Mouse (Mus musculus) heart, embryonic 12.5 days (tissue): ENCODE measurements around the gene Brd4. TPM values are rescaled to one million over a fixed set of nuclear protein-coding genes. Genes with fewer than 3 reads are reported as not detected.

Experiments
- ATAC-seq: fragments of 200-750 bp; cut with Nextera tagmentation; 2 replicates; pipeline ENCODE4 v1.8.0; 2017; ENCODE audit warnings: moderate TSS enrichment, moderate library complexity; ENCODE audit not compliant: insufficient number of reproducible peaks, low FRiP score
- H3K27ac ChIP-seq: fragments of 300-500 bp; sonication (generic); 2 replicates; pipeline ENCODE4 v1.5.1; 2016; ENCODE audit warnings: mild to moderate bottlenecking, moderate library complexity; ENCODE audit not compliant: poor library complexity, severe bottlenecking
- H3K27me3 ChIP-seq: fragments of 300-500 bp; sonication (generic); replicated peaks from 2 replicates; pipeline ENCODE4 v1.6.1; 2016; ENCODE audit warnings: mild to moderate bottlenecking, moderate library complexity
- H3K36me3 ChIP-seq: fragments of 300-500 bp; sonication (generic); 2 replicates; pipeline ENCODE4 v1.6.1; 2016; ENCODE audit warnings: mild to moderate bottlenecking, moderate library complexity
- H3K4me1 ChIP-seq: fragments of 300-500 bp; sonication (generic); replicated peaks from 2 replicates; pipeline ENCODE4 v1.6.1; 2016; ENCODE audit warnings: mild to moderate bottlenecking
- H3K4me2 ChIP-seq: fragments of 300-500 bp; sonication (generic); 2 replicates; pipeline ENCODE4 v1.6.1; 2016; ENCODE audit warnings: mild to moderate bottlenecking, moderate library complexity
- H3K4me3 ChIP-seq: fragments of 300-500 bp; sonication (generic); 2 replicates; pipeline ENCODE4 v1.5.1; 2016; ENCODE audit warnings: mild to moderate bottlenecking
- H3K9ac ChIP-seq: fragments of 300-500 bp; sonication (generic); 2 replicates; pipeline ENCODE4 v1.6.1; 2016; ENCODE audit warnings: mild to moderate bottlenecking, moderate library complexity
- H3K9me3 ChIP-seq: fragments of 300-500 bp; sonication (generic); replicated peaks from 2 replicates; pipeline ENCODE4 v1.6.1; 2016; ENCODE audit warnings: mild to moderate bottlenecking, moderate library complexity
- WGBS: fragments of 180-500 bp; shearing (Covaris S2); methylation state at CpG from one replicate; pipeline ENCODE4 v1.1.7; 2016; 5-methylcytosine and 5-hydroxymethylcytosine counted together
- polyA plus RNA-seq: library from polyadenylated mRNA; unstranded; fragments of >200 nt; fragmentation: Nextera tagmentation; extraction: Ambion mirVana; gene quantifications from 2 replicates; pipeline ENCODE4 v1.2.1, GENCODE M21; 2016

Brd4 gene
- polyA plus RNA-seq, 1 experiment from 2014 or later, result 72.6 TPM

GRCm38 (mm10) chr17:32195725-32196124 lies 88.8 kb downstream of the Brd4 start:
- H3K36me3 ChIP-seq, result peaks cover 59% of the 10 kb centered on the region
- 78% methylated on average over 5 of the region's 5 CpGs for WGBS

GRCm38 (mm10) chr17:32193010-32193409 lies 91.5 kb downstream of the Brd4 start:
- Histone ChIP-seq H3K27me3 (peaks cover 26% of the 10 kb centered on the region), H3K4me1 (peaks cover 15% of the 10 kb centered on the region), H3K4me2 (no peak overlapping the region), H3K9ac (no peak overlapping the region), H3K9me3 (no peaks in the 10 kb centered on the region), H3K27ac (no peak overlapping the region), H3K36me3 (peaks cover 32% of the 10 kb centered on the region), H3K4me3 (no peak overlapping the region)
- no peak for ATAC-seq
- WGBS, result 77% methylated on average over 5 of the region's 5 CpGs

More at GRCm38 (mm10) chr17:32195725-32196124, 88.8 kb downstream of the Brd4 start:
- Histone ChIP-seq H3K4me3 (no peak overlapping the region), H3K27me3 (no peaks in the 10 kb centered on the region), H3K4me2 (no peak overlapping the region), H3K4me1 (no peaks in the 10 kb centered on the region), H3K9me3 (no peaks in the 10 kb centered on the region), H3K9ac (no peak overlapping the region), H3K27ac (no peak overlapping the region)
- ATAC-seq, result no peak

- Histone ChIP-seq H3K36me3 (peaks cover 4% of the 10 kb centered on the region; the same call in 1 of the 2 replicates), H3K27me3 (peaks cover 29% of the 10 kb centered on the region), H3K4me2 (peak overlapping the region; percentile 83), H3K4me3 (peak overlapping the region; percentile 40), H3K4me1 (peaks cover 15% of the 10 kb centered on the region), H3K9me3 (no peaks in the 10 kb centered on the region), H3K27ac (no peak overlapping the region), H3K9ac (no peak overlapping the region; the same call in 1 of the 2 replicates)
- ATAC-seq, result no peak
- WGBS, result 15% methylated on average over 5 of the region's 5 CpGs
Observed at GRCm38 (mm10) chr17:32189850-32190249, 94.7 kb downstream of the Brd4 start.

GRCm38 (mm10) chr17:32188863-32189636 lies 95.5 kb downstream of the Brd4 start, which contains the start of gene Ephx3:
Gene Ephx3 (minus strand): TSS chr17:32189549.
- Histone ChIP-seq H3K27me3 (peaks cover 29% of the 10 kb centered on the region), H3K36me3 (peaks cover 4% of the 10 kb centered on the region; the same call in 1 of the 2 replicates), H3K4me2 (peak within 1 kb of the TSS; percentile 83), H3K27ac (no peak within 1 kb of the TSS), H3K4me1 (peaks cover 15% of the 10 kb centered on the region), H3K9ac (peak within 1 kb of the TSS; percentile 39; the same call in 1 of the 2 replicates), H3K4me3 (peak within 1 kb of the TSS; percentile 40), H3K9me3 (no peaks in the 10 kb centered on the region)
- 4% methylated on average over 42 of the region's 42 CpGs for WGBS
- 0 out of 2 replicates have a peak, but pooled peaks have one; percentile 57 for ATAC-seq

GRCm38 (mm10) chr17:32183017-32183416 lies 101.5 kb downstream of the Brd4 start:
- no peak for ATAC-seq
- 29% methylated on average over 8 of the region's 8 CpGs for WGBS
- H3K27me3 ChIP-seq, result peaks cover 2% of the 10 kb centered on the region

GRCm38 (mm10) chr17:32179621-32180491 lies 104.7 kb downstream of the Brd4 start:
- no peak overlapping the region for H3K9ac ChIP-seq
- no peaks in the 10 kb centered on the region for H3K9me3 ChIP-seq
- WGBS, result 29% methylated on average over 11 of the region's 11 CpGs
- H3K27me3 ChIP-seq, result no peaks in the 10 kb centered on the region
- peak; percentile 33; the same call in 1 of the 2 replicates for ATAC-seq
- H3K27ac ChIP-seq, result no peak overlapping the region
- no peaks in the 10 kb centered on the region for H3K36me3 ChIP-seq
- H3K4me3 ChIP-seq, result no peak overlapping the region
- peaks cover 27% of the 10 kb centered on the region for H3K4me1 ChIP-seq
- no peak overlapping the region for H3K4me2 ChIP-seq

More at GRCm38 (mm10) chr17:32183017-32183416, 101.5 kb downstream of the Brd4 start:
- no peak overlapping the region for H3K4me2 ChIP-seq
- H3K9me3 ChIP-seq, result no peaks in the 10 kb centered on the region
- no peak overlapping the region for H3K27ac ChIP-seq
- peaks cover 27% of the 10 kb centered on the region for H3K4me1 ChIP-seq
- H3K4me3 ChIP-seq, result no peak overlapping the region
- H3K9ac ChIP-seq, result no peak overlapping the region
- H3K36me3 ChIP-seq, result no peaks in the 10 kb centered on the region

- Histone ChIP-seq H3K27me3 (no peaks in the 10 kb centered on the region), H3K9me3 (no peaks in the 10 kb centered on the region), H3K4me2 (no peak overlapping the region), H3K4me1 (peaks cover 30% of the 10 kb centered on the region), H3K36me3 (no peaks in the 10 kb centered on the region), H3K9ac (no peak overlapping the region), H3K27ac (no peak overlapping the region), H3K4me3 (no peak overlapping the region)
- no peak for ATAC-seq
- WGBS, result 87% methylated on average over 4 of the region's 4 CpGs
Observed at GRCm38 (mm10) chr17:32176919-32177318, 107.6 kb downstream of the Brd4 start.

GRCm38 (mm10) chr17:32173166-32173565 lies 111.4 kb downstream of the Brd4 start:
- H3K9me3 ChIP-seq, result no peaks in the 10 kb centered on the region
- no peaks in the 10 kb centered on the region for H3K36me3 ChIP-seq
- ATAC-seq, result no peak
- H3K27ac ChIP-seq, result no peak overlapping the region
- peaks cover 16% of the 10 kb centered on the region for H3K4me1 ChIP-seq
- WGBS, result 61% methylated on average over 7 of the region's 7 CpGs
- no peak overlapping the region for H3K9ac ChIP-seq
- no peaks in the 10 kb centered on the region for H3K27me3 ChIP-seq
- H3K4me3 ChIP-seq, result no peak overlapping the region
- H3K4me2 ChIP-seq, result no peak overlapping the region

GRCm38 (mm10) chr17:32172485-32172884 lies 112.0 kb downstream of the Brd4 start:
- H3K4me1 ChIP-seq, result peaks cover 16% of the 10 kb centered on the region
- H3K4me3 ChIP-seq, result no peak overlapping the region
- no peak overlapping the region for H3K27ac ChIP-seq
- no peak overlapping the region for H3K4me2 ChIP-seq
- WGBS, result 74% methylated on average over 2 of the region's 2 CpGs
- no peak overlapping the region for H3K9ac ChIP-seq
- H3K36me3 ChIP-seq, result no peaks in the 10 kb centered on the region
- H3K9me3 ChIP-seq, result no peaks in the 10 kb centered on the region
- no peak for ATAC-seq
- no peaks in the 10 kb centered on the region for H3K27me3 ChIP-seq

- H3K36me3 ChIP-seq, result no peaks in the 10 kb centered on the region
- no peak overlapping the region for H3K9ac ChIP-seq
- peaks cover 30% of the 10 kb centered on the region for H3K4me1 ChIP-seq
- no peak overlapping the region for H3K4me3 ChIP-seq
- 67% methylated on average over 4 of the region's 4 CpGs for WGBS
- H3K9me3 ChIP-seq, result no peaks in the 10 kb centered on the region
- no peak overlapping the region for H3K4me2 ChIP-seq
- no peak overlapping the region for H3K27ac ChIP-seq
- ATAC-seq, result no peak
- H3K27me3 ChIP-seq, result no peaks in the 10 kb centered on the region
Observed at GRCm38 (mm10) chr17:32169518-32170225, 114.8 kb downstream of the Brd4 start.
